Mouse (Mus musculus): Measurements from ENCODE around the gene Gnptg.

Gene Gnptg

DNA sequence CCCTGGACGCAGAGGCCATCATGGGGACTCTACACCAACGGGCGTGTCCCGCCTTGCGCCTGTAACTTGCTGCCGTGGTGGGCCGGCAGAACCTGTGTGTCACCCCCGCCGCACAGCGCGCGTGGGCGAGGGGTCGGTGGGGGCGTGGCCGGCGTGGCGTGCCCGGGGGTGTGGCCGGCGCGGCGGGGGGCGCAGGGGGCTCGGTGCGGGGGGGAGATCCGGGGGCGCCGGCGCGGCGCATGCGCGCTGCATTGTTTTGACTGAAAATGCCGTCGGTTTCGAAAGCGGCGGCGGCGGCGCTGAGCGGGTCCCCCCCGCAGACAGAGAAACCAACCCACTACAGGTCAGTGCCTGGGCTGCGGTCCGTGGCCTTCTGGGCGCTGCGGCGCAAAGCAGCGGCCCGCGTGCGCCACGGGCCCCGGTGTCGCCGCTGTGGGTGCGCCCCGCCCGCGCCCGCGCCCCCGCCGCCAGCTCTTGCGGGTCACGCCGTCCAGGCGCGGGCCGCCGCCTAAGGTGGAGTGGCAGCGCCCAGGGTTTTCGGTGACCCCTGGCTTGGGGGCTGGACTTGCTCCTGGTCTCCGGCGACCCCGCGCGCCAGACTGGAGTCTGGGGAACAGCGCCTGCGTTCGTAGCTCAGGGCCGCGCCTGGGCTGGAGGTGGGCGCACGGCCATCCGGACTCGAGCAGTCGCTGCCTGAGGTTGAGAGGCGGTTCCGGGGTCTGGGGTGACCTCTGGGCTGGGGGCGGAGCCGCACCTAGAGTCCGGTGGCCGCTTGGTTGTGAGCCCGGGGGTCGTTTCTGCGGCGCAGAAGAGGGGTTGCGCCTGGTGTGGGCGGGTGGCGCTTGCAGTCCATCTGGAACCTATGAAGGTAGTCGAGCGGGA, 51.5 kb downstream of the Gnptg start, which contains the start of gene Unkl:
TSS of gene Unkl (plus strand) at position 248 of the 882 bp plus-strand sequence.
- DNase-seq (ENCODE audit: low read depth, low spot score), result no peak

DNA sequence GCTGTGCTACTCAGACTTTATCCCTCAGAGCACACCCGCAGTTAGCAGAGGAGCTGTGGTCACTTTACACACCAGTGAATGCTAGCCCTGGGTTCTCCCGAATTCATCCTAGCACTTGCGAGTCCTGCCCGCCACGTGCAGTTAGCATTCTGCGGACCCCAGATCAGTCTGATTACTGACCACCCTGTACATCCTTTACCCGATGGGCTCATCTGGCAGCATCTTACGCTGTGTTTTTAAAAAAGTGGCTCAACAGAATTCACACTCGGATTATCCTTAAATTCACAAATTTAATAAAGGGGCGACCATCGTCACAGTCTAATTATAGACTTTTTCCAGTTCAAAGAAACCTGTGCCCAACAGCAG, 52.2 kb downstream of the Gnptg start:
- no peak for DNase-seq (ENCODE audit: low read depth, low spot score)

DNA sequence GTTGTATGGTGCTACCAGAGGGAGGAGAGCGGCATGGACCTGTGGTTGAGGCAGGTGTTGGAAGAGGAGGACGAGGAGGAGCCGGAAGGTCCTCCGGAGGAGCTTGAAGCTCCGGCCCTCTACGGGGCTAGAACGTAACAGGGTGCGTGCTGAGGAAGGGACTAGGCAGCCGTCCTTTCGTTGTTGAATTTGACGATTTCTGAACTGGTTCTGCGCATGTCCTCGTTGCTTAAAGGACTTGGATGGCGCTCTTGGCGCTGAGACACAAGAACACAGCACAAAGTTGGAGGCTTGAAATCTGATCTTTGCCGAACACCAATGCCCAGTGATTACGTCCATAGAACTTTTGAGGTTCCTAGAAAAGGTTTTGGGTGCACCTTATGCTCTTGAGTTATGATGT, 55.0 kb downstream of the Gnptg start:
- DNase-seq (ENCODE audit: low read depth, low spot score), result no peak

DNA sequence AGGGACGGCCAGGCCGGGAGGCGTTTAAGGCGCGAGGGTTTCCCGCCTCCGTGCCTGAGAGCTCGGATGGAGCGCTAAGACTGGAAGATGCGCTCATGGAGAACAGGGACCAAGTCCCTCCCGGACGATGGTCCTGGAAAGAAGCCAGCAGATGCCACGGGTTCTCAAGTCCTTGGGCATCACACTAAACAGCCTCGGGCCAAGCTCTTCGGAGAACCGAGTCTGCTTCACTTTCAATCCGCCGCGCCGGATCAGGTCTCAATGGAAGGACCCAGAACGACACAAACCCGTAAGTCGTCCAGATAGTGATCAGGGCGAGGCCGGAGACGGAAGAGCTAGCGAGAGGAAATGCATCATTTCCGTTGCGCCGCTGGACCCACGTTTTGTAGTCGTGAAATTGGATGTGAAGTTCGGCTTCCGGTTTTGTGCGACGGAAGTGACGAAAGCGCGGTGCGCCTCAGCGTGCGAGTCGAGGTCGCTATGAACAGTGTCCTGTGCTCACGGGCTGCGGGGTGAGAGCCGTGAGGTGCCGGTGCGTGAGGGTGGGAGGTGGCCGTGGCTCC, 55.7 kb downstream of the Gnptg start, which contains the start of gene BC003965:
TSS of gene BC003965 (plus strand) at position 426 of the 563 bp plus-strand sequence.
- peak; percentile 97 for DNase-seq (ENCODE audit: low read depth, low spot score)
